Mouse (Mus musculus) heart, embryonic 14.5 days (tissue): ENCODE measurements around the gene Zbtb6. TPM values are rescaled to one million over a fixed set of nuclear protein-coding genes. Genes with fewer than 3 reads are reported as not detected.
A peak's percentile ranks its signal among the peaks of the same experiment; 100 is the strongest.

Experiments used
- ATAC-seq: fragments of 200-750 bp; cut with Nextera tagmentation; 2 replicates; pipeline ENCODE4 v1.8.0; 2017; ENCODE audit warnings: low read depth, moderate TSS enrichment; ENCODE audit not compliant: insufficient number of reproducible peaks, insufficient read depth, low FRiP score
- H3K27ac ChIP-seq, 2 experiments: fragments of 200-500 bp in 1 of 2; fragments of 300-500 bp in 1 of 2; sonication (generic) in 1 of 2; replicated peaks in 1 of 2; 2 replicates each; pipeline ENCODE4 v1.5.1; 2012 to 2014; ENCODE audit warnings: low read depth in 2 of 2, low read length in 2 of 2, control low read depth in 1 of 2, mild to moderate bottlenecking in 1 of 2, mixed read lengths in 1 of 2; ENCODE audit not compliant: control insufficient read depth in 1 of 2, insufficient read depth in 1 of 2
- H3K27me3 ChIP-seq: fragments of 300-500 bp; sonication (generic); 2 replicates; pipeline ENCODE4 v1.6.1; 2014; ENCODE audit warnings: mild to moderate bottlenecking, low read length, control low read depth; ENCODE audit not compliant: control insufficient read depth, insufficient read depth
- H3K36me3 ChIP-seq: fragments of 300-500 bp; sonication (generic); 2 replicates; pipeline ENCODE4 v1.6.1; 2014; ENCODE audit warnings: mild to moderate bottlenecking, control low read depth, low read length, mixed read lengths; ENCODE audit not compliant: control insufficient read depth, insufficient read depth
- H3K4me1 ChIP-seq, 2 experiments: fragments of 200-500 bp in 1 of 2; fragments of 300-500 bp in 1 of 2; sonication (generic) in 1 of 2; 2 replicates each; pipeline ENCODE4 v1.6.1; 2012 to 2014; ENCODE audit warnings: low read length in 2 of 2, control low read depth in 1 of 2, mixed read lengths in 1 of 2; ENCODE audit not compliant: control insufficient read depth in 2 of 2, insufficient read depth in 2 of 2
- H3K4me2 ChIP-seq: fragments of 300-500 bp; sonication (generic); 2 replicates; pipeline ENCODE4 v1.6.1; 2014; ENCODE audit warnings: mild to moderate bottlenecking, low read length
- H3K4me3 ChIP-seq, 2 experiments: fragments of 200-500 bp in 1 of 2; fragments of 300-500 bp in 1 of 2; sonication (generic) in 1 of 2; 2 replicates each; pipeline ENCODE4 v1.5.1; 2012 to 2014; ENCODE audit warnings: low read length in 2 of 2, mild to moderate bottlenecking in 2 of 2, control low read depth in 1 of 2, low read depth in 1 of 2, moderate library complexity in 1 of 2; ENCODE audit not compliant: control insufficient read depth in 1 of 2, insufficient read depth in 1 of 2
- H3K9ac ChIP-seq: fragments of 300-500 bp; sonication (generic); 2 replicates; pipeline ENCODE4 v1.6.1; 2014; ENCODE audit warnings: mild to moderate bottlenecking, low read length
- H3K9me3 ChIP-seq: fragments of 300-500 bp; sonication (generic); 2 replicates; pipeline ENCODE4 v1.6.1; 2016; ENCODE audit warnings: low read length, control low read depth; ENCODE audit not compliant: control insufficient read depth
- WGBS: fragments of 180-500 bp; shearing (Covaris S2); extraction: QIAGEN DNeasy Blood & Tissue Kit; methylation state at CpG from one replicate; pipeline ENCODE4 v1.1.7; 2014; 5-methylcytosine and 5-hydroxymethylcytosine counted together
- polyA plus RNA-seq: library from polyadenylated mRNA; unstranded; fragments of >200 nt; fragmentation: Nextera tagmentation; extraction: Ambion mirVana; gene quantifications from 2 replicates; pipeline ENCODE4 v1.2.1, GENCODE M21; 2014

Gene Zbtb6
- polyA plus RNA-seq, 1 experiment from 2014 or later: 2.9 TPM

GRCm38 (mm10) chr2:37422306-37423304 is 20.4 kb downstream of the Zbtb6 start, which contains the start of gene Rc3h2:
Rc3h2 (minus strand) TSS chr2:37422903.
- WGBS: under 1% methylated on average over 64 of the region's 75 CpGs
- peak within 1 kb of the TSS; percentile 91 for H3K4me2 ChIP-seq
- peak; percentile 97 for ATAC-seq
- peak within 1 kb of the TSS; percentile 99 for H3K9ac ChIP-seq
- peak within 1 kb of the TSS; percentile 89 to 95 for H3K27ac ChIP-seq
- peaks cover 14% of the 10 kb centered on the region for H3K36me3 ChIP-seq
- H3K9me3 ChIP-seq: no peaks in the 10 kb centered on the region
- peaks cover 0 to 12% of the 10 kb centered on the region in 2 experiments; a peak in 2 of 4 replicates for H3K4me1 ChIP-seq
- peak within 1 kb of the TSS; percentile 97 to 100 for H3K4me3 ChIP-seq
- no peaks in the 10 kb centered on the region for H3K27me3 ChIP-seq

GRCm38 (mm10) chr2:37421903-37422302 is 21.1 kb downstream of the Zbtb6 start:
- Histone ChIP-seq H3K4me3 (peak overlapping the region; percentile 97 to 100), H3K27me3 (no peaks in the 10 kb centered on the region), H3K4me2 (peak overlapping the region; percentile 91), H3K4me1 (peaks cover 0 to 12% of the 10 kb centered on the region in 2 experiments; a peak in 2 of 4 replicates), H3K9ac (peak overlapping the region; percentile 99), H3K36me3 (0 out of 2 replicates have a peak, but pooled peaks cover 8% of the 10 kb centered on the region), H3K27ac (peak overlapping the region; percentile 84 to 95), H3K9me3 (no peaks in the 10 kb centered on the region)
- ATAC-seq: no peak
- 8% methylated on average over 3 of the region's 3 CpGs for WGBS

GRCm38 (mm10) chr2:37395539-37395938 is 47.4 kb downstream of the Zbtb6 start:
- WGBS: 54% methylated on average over 1 of the region's 1 CpGs
- no peak overlapping the region for H3K9ac ChIP-seq
- no peaks in the 10 kb centered on the region for H3K9me3 ChIP-seq
- H3K27me3 ChIP-seq: no peaks in the 10 kb centered on the region
- H3K4me3 ChIP-seq: no peak overlapping the region
- H3K4me2 ChIP-seq: no peak overlapping the region
- no peak for ATAC-seq
- no peak overlapping the region for H3K27ac ChIP-seq
- no peaks in the 10 kb centered on the region for H3K4me1 ChIP-seq
- H3K36me3 ChIP-seq: peaks cover 57% of the 10 kb centered on the region

GRCm38 (mm10) chr2:37382921-37383320 is 60.0 kb downstream of the Zbtb6 start:
- no peak overlapping the region for H3K9ac ChIP-seq
- peaks cover 69% of the 10 kb centered on the region for H3K36me3 ChIP-seq
- H3K4me2 ChIP-seq: no peak overlapping the region
- H3K4me3 ChIP-seq: no peak overlapping the region
- H3K27me3 ChIP-seq: no peaks in the 10 kb centered on the region
- no peak for ATAC-seq
- H3K9me3 ChIP-seq: no peaks in the 10 kb centered on the region
- H3K27ac ChIP-seq: no peak overlapping the region
- H3K4me1 ChIP-seq: no peaks in the 10 kb centered on the region
- 94% methylated on average over 9 of the region's 9 CpGs for WGBS

- H3K36me3 ChIP-seq: peaks cover 79% of the 10 kb centered on the region
- no peak overlapping the region for H3K4me3 ChIP-seq
- H3K9me3 ChIP-seq: no peaks in the 10 kb centered on the region
- H3K9ac ChIP-seq: no peak overlapping the region
- H3K27ac ChIP-seq: no peak overlapping the region
- no peaks in the 10 kb centered on the region for H3K27me3 ChIP-seq
- 68% methylated on average over 2 of the region's 2 CpGs for WGBS
- H3K4me1 ChIP-seq: no peaks in the 10 kb centered on the region
- no peak for ATAC-seq
- no peak overlapping the region for H3K4me2 ChIP-seq
These were observed 62.8 kb downstream of the Zbtb6 start for GRCm38 (mm10) chr2:37380189-37380588.

GRCm38 (mm10) chr2:37376018-37376417 is 67.0 kb downstream of the Zbtb6 start:
- no peak overlapping the region for H3K27ac ChIP-seq
- no peaks in the 10 kb centered on the region for H3K9me3 ChIP-seq
- H3K36me3 ChIP-seq: peaks cover 76% of the 10 kb centered on the region
- H3K4me2 ChIP-seq: no peak overlapping the region
- H3K27me3 ChIP-seq: no peaks in the 10 kb centered on the region
- no peaks in the 10 kb centered on the region for H3K4me1 ChIP-seq
- WGBS: 100% methylated on average over 1 of the region's 1 CpGs
- ATAC-seq: no peak
- H3K9ac ChIP-seq: no peak overlapping the region
- H3K4me3 ChIP-seq: no peak overlapping the region
